Mouse (Mus musculus): ENCODE results near the gene Pnlip. TPM values are rescaled to one million over a fixed set of nuclear protein-coding genes. Genes with fewer than 3 reads are reported as not detected.

Pnlip gene
- total and polyA plus RNA-seq, 2 experiments from 2014 or later = 0.07 TPM; not detected in 1

DNA sequence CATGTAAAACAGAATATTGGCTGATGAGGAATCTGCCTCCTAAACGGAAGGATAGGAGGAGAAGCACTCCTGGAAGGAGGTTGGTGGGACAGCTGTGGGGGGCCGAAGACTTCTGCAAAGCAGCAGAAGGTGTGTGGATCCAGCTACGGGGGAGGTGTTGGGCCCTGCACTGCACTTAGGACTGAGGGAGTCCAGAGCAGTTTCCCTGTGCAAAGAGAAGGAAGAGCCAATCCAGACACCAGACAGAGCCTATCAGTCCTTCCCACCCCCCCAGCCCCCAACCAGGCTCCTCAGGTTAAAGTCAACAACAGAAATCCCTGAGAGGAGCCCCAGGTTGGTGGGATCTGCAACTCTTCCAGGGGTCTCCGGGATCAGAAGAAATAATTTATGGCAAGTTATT, 27.5 kb upstream of the Pnlip start:
- no peak for DNase-seq (ENCODE audit: low spot score)
- Histone ChIP-seq H3K27me3 (ENCODE audit: control insufficient read depth, insufficient read depth, low read length) (no peaks in the 10 kb centered on the region), H3K4me3 (ENCODE audit: low read depth, low read length) (no peak overlapping the region), H3K4me1 (ENCODE audit: control insufficient read depth, insufficient read depth) (no peaks in the 10 kb centered on the region), H3K27ac (ENCODE audit: low read depth) (no peak overlapping the region), H3K9me3 (replicated peaks; ENCODE audit: control insufficient read depth, low read length) (no peaks in the 10 kb centered on the region), H3K36me3 (replicated peaks; ENCODE audit: control insufficient read depth, insufficient read depth, low read length) (no peaks in the 10 kb centered on the region), H3K9ac (replicated peaks; ENCODE audit: low read depth, low read length) (no peak overlapping the region), H3K4me2 (ENCODE audit: low read depth, low read length) (no peak overlapping the region)
- ATAC-seq (ENCODE audit: insufficient read depth, low read depth) = no peak
- WGBS = 62% methylated on average over 4 of the region's 4 CpGs
- no peak for TF ChIP-seq EP300 (IDR thresholded peaks at IDR 0.05; ENCODE audit: low read depth)
- no peak for TF ChIP-seq CTCF (IDR thresholded peaks at IDR 0.05; ENCODE audit: low read depth)

GRCm38 (mm10) chr19:58625254-58625947, 26.9 kb upstream of the Pnlip start:
- Histone ChIP-seq H3K27me3 (ENCODE audit: control insufficient read depth, insufficient read depth, low read length) (no peaks in the 10 kb centered on the region), H3K9ac (replicated peaks; ENCODE audit: low read depth, low read length) (no peak overlapping the region), H3K4me1 (ENCODE audit: control insufficient read depth, insufficient read depth) (no peaks in the 10 kb centered on the region), H3K27ac (ENCODE audit: low read depth) (no peak overlapping the region), H3K4me2 (ENCODE audit: low read depth, low read length) (no peak overlapping the region), H3K9me3 (replicated peaks; ENCODE audit: control insufficient read depth, low read length) (no peaks in the 10 kb centered on the region), H3K36me3 (replicated peaks; ENCODE audit: control insufficient read depth, insufficient read depth, low read length) (no peaks in the 10 kb centered on the region), H3K4me3 (ENCODE audit: low read depth, low read length) (no peak overlapping the region)
- 79% methylated on average over 9 of the region's 9 CpGs for WGBS
- DNase-seq (ENCODE audit: low spot score) = no peak
- no peak for ATAC-seq (ENCODE audit: insufficient read depth, low read depth)
- TF ChIP-seq EP300 (IDR thresholded peaks at IDR 0.05; ENCODE audit: low read depth) = no peak

DNA sequence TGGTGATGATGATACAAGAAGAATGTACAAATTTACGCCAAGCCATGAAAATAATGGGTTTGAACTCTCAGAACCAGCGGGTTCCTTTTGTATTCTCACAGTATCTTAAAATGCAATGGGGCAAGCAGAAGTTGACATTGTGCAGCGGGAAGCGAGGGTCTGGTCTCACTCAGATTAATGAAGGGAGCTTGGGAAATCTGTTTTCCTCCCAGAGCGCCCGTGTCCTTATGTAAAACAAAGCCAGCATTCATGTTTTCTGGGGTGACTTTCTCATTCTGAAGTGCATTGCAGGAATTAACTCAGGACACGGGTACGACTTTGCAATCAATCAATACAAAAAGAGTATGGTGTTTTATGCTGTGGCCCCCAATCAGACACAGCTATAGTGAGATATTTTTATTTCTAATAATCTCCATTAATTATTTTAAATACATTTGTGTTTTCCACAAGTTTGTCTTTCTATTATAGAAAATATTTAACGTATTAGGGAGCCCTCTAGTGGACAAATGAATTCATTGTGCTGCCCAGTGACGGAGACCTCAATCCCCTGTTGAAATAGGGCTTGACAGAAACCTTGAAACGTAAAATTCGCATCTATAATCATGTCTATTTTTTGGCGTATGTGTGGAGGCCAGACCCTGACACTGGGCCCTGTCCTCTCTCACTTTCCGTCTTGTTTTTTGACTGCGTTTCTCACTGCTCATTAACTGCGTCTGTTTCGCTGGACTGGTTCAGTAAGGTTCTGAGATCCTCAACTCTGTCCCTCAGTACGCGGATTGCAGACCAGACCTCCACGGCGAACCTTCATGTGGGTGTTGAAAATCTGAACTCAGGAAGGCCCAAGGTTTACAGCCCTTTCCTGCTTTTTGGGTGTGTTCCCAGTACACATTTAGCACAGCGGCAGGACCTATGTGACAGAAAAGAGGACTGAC, 24.6 kb upstream of the Pnlip start:
- H3K27me3 ChIP-seq (ENCODE audit: control insufficient read depth, insufficient read depth, low read length) = no peaks in the 10 kb centered on the region
- 39% methylated on average over 22 of the region's 22 CpGs for WGBS
- ATAC-seq (ENCODE audit: insufficient read depth, low read depth) (no peak), DNase-seq (ENCODE audit: low spot score) (peak; percentile 22)
- H3K4me2 ChIP-seq (ENCODE audit: low read depth, low read length) = peak overlapping the region; percentile 25
- no peak overlapping the region for H3K27ac ChIP-seq (ENCODE audit: low read depth)
- H3K36me3 ChIP-seq (replicated peaks; ENCODE audit: control insufficient read depth, insufficient read depth, low read length) = no peaks in the 10 kb centered on the region
- H3K4me1 ChIP-seq (ENCODE audit: control insufficient read depth, insufficient read depth) = no peaks in the 10 kb centered on the region
- peak; percentile 44 for TF ChIP-seq CTCF (IDR thresholded peaks at IDR 0.05; ENCODE audit: low read depth)
- TF ChIP-seq EP300 (IDR thresholded peaks at IDR 0.05; ENCODE audit: low read depth) = no peak
- no peak overlapping the region for H3K9ac ChIP-seq (replicated peaks; ENCODE audit: low read depth, low read length)
- H3K9me3 ChIP-seq (replicated peaks; ENCODE audit: control insufficient read depth, low read length) = no peaks in the 10 kb centered on the region
- no peak overlapping the region for H3K4me3 ChIP-seq (ENCODE audit: low read depth, low read length)

DNA sequence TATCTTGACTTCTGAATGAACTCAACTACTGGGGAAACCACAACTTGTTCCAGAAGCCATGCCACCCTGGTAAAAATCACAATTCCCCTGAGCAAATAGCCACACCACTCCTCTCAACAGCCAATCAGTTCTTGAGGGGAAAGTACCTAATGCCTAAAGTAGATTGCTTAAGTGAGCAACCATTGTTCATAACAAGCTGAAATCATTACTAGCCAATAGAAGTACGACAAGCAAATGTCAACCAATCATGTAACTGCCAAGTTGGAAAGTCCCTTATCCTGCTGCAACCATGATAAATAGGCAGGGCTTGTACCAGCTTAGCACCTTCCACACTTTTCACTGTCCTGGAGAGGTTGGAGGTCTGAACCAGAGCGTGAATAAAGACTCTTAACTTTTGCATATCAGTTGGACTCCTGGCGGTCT, 22.9 kb upstream of the Pnlip start:
- H3K27me3 ChIP-seq (ENCODE audit: control insufficient read depth, insufficient read depth, low read length) = no peaks in the 10 kb centered on the region
- no peak overlapping the region for H3K27ac ChIP-seq (ENCODE audit: low read depth)
- no peak for DNase-seq (ENCODE audit: low spot score)
- H3K9ac ChIP-seq (replicated peaks; ENCODE audit: low read depth, low read length) = no peak overlapping the region
- TF ChIP-seq CTCF (IDR thresholded peaks at IDR 0.05; ENCODE audit: low read depth) = no peak
- no peak for TF ChIP-seq EP300 (IDR thresholded peaks at IDR 0.05; ENCODE audit: low read depth)
- ATAC-seq (ENCODE audit: insufficient read depth, low read depth) = no peak
- H3K36me3 ChIP-seq (replicated peaks; ENCODE audit: control insufficient read depth, insufficient read depth, low read length) = no peaks in the 10 kb centered on the region
- H3K4me1 ChIP-seq (ENCODE audit: control insufficient read depth, insufficient read depth) = no peaks in the 10 kb centered on the region
- H3K4me2 ChIP-seq (ENCODE audit: low read depth, low read length) = no peak overlapping the region
- no peak overlapping the region for H3K4me3 ChIP-seq (ENCODE audit: low read depth, low read length)
- WGBS = 52% methylated on average over 3 of the region's 3 CpGs
- no peaks in the 10 kb centered on the region for H3K9me3 ChIP-seq (replicated peaks; ENCODE audit: control insufficient read depth, low read length)

DNA sequence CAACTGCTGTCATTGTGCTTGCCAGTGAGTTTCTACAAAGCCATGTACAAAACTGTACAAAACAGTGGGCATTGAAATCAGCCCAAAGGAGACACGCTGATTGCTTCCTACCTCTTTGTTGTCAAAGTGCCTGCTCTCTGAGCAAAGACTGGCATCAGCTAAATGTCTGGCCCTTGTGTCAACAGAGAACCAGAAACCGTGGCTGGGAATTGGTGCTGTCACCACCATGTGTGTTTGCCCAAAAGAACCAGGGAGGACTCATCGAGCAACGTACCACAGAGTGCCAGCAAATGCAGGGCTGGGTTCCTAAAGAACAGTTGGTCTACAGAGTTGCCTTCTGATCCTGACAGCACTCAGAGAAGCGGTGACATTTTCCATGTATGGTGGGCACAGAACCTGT, 2.3 kb upstream of the Pnlip start:
- ATAC-seq (ENCODE audit: insufficient read depth, low read depth) = no peak
- Histone ChIP-seq H3K4me1 (ENCODE audit: control insufficient read depth, insufficient read depth) (no peaks in the 10 kb centered on the region), H3K27ac (ENCODE audit: low read depth) (no peak overlapping the region)

More for the DNA sequence above, 2.3 kb upstream of the Pnlip start:
- DNase-seq (ENCODE audit: low spot score) = no peak
- no peak overlapping the region for H3K4me3 ChIP-seq (ENCODE audit: low read depth, low read length)
- no peaks in the 10 kb centered on the region for H3K27me3 ChIP-seq (ENCODE audit: control insufficient read depth, insufficient read depth, low read length)
- H3K9ac ChIP-seq (replicated peaks; ENCODE audit: low read depth, low read length) = no peak overlapping the region
- WGBS = 75% methylated on average over 5 of the region's 5 CpGs
- no peaks in the 10 kb centered on the region for H3K9me3 ChIP-seq (replicated peaks; ENCODE audit: control insufficient read depth, low read length)
- no peak for TF ChIP-seq EP300 (IDR thresholded peaks at IDR 0.05; ENCODE audit: low read depth)
- no peak for TF ChIP-seq CTCF (IDR thresholded peaks at IDR 0.05; ENCODE audit: low read depth)
- H3K36me3 ChIP-seq (replicated peaks; ENCODE audit: control insufficient read depth, insufficient read depth, low read length) = no peaks in the 10 kb centered on the region
- H3K4me2 ChIP-seq (ENCODE audit: low read depth, low read length) = no peak overlapping the region
